Mouse (Mus musculus): Measurements from ENCODE around the gene Pak4. TPM values are rescaled to one million over a fixed set of nuclear protein-coding genes. Genes with fewer than 3 reads are reported as not detected.
A peak's percentile ranks its signal among the peaks of the same experiment; 100 is the strongest.
"Not testable (repeated sequence)": the region's sequence is repeated elsewhere in the genome, so short reads cannot be mapped to it uniquely, and the experiment has no call there.

Gene Pak4
- 36.1 and 36.8 TPM in 2 replicates for polyA plus RNA-seq (2015; fragmentation: Nextera tagmentation; extraction: Ambion mirVana)

DNA sequence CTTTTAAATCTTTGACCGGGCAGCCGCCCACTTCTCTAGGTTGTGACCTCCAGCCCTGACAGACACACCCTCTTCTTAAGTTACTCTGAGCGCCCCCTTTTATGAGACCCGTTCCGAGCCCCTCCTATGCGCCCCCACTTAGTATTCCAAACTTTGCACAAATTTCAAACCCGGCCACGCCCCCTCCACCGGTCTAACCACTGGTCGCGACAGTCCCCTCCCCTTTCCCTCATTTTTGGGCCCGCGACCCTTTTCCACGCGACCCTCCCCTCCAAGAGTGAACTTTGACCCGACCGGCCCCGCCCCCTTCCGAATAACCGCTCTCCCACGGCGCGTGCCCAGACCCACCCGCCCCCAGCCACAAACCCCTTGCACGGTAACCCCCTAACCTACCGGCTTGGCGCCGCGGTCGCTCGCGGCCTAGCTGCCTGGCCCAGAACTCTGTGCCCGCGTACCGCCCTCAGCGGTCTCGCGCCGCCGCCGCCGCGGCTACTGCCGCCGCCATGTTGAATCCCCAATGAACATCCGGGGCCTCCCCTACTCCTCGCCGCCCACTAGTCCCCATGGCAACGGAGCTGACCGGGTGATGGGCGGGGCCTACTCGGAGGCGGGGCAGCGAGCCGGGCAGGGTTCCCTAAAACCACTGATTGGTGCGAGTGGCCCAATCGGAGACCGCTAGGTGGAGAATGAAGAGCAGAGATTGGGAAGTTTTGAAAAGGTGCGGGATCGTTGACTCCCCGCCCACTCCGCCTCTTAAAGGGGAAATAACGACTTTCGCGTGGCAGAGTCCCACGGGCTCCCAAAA, at the start of gene Pak4, which contains the start of gene Samd4b:
Pak4 (minus strand) TSS at position 544 of the 805 bp plus-strand sequence.
Samd4b (minus strand) TSS at position 503 of the 805 bp plus-strand sequence.
- H3K4me3 ChIP-seq = peak within 1 kb of the TSS; percentile 61
- H3K4me1 ChIP-seq = peaks cover 32% of the 10 kb centered on the region
- no peaks in the 10 kb centered on the region for H3K9me3 ChIP-seq (replicated peaks)
- WGBS = under 1% methylated on average over 64 of the region's 66 CpGs
- peak within 1 kb of the TSS; percentile 76 for H3K9ac ChIP-seq
- peak within 1 kb of the TSS; percentile 76 for H3K27ac ChIP-seq
- ATAC-seq = peak; percentile 96
- no peaks in the 10 kb centered on the region for H3K36me3 ChIP-seq (ENCODE audit: poor library complexity, severe bottlenecking)
- no peaks in the 10 kb centered on the region for H3K27me3 ChIP-seq
- peak within 1 kb of the TSS; percentile 86 for H3K4me2 ChIP-seq

DNA sequence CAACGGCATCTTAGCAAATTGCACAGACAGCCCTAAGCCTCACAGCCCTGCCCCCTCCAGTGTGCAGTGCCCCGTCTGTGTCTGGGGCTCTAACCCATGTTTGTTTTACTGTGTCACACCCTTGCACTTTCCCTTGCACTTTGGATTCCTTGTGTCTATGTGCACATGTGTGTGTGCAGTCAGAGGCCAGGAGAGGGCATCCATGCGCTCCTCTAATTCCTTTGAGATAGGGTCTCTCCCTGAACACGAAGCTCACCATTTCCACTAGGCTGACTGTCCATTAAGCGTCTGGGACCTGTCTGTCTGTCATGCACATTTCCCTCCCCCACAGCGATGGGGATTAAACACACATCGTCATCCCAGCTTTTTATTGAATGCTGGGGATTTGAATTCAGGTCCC, 49.0 kb upstream of the Pak4 start:
- no peaks in the 10 kb centered on the region for H3K9me3 ChIP-seq (replicated peaks)
- H3K4me3 ChIP-seq = no peak overlapping the region
- H3K27ac ChIP-seq = no peak overlapping the region
- H3K4me2 ChIP-seq = no peak overlapping the region
- 62% methylated on average over 7 of the region's 7 CpGs for WGBS
- no peak for ATAC-seq
- 0 out of 2 replicates have a peak, but pooled peaks cover 4% of the 10 kb centered on the region for H3K4me1 ChIP-seq
- no peak overlapping the region for H3K9ac ChIP-seq
- H3K27me3 ChIP-seq = no peaks in the 10 kb centered on the region
- no peaks in the 10 kb centered on the region for H3K36me3 ChIP-seq (ENCODE audit: poor library complexity, severe bottlenecking)

DNA sequence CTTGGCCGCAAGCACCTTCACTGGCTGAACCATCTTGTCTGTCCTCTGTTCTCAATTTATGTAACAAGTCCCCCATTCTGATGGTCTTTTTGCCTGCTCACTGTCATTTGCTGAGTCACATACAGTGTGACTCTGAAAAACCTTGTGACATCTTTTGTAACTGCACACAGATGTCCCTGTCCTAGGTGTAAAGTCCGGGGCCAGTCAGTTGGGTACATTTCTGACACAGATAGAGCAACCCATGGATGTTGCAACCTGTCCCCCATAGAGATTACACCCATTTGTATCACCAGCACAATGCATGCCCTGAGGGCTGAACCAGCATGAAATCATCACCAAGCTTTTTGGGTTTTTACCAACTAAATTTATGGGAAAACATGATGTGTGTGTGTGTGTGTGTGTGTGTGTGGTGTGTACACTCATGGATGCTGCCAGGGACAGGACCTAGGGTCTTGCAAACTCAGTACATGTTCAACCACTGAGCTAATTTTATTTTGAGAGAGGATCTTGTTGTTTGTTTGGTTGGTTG, 48.0 kb upstream of the Pak4 start:
- Histone ChIP-seq H3K4me2 (no peak overlapping the region), H3K9ac (no peak overlapping the region), H3K36me3 (ENCODE audit: poor library complexity, severe bottlenecking) (no peaks in the 10 kb centered on the region), H3K27ac (no peak overlapping the region), H3K9me3 (replicated peaks) (no peaks in the 10 kb centered on the region), H3K27me3 (no peaks in the 10 kb centered on the region), H3K4me3 (no peak overlapping the region), H3K4me1 (0 out of 2 replicates have a peak, but pooled peaks cover 4% of the 10 kb centered on the region)
- WGBS = 95% methylated on average over 2 of the region's 2 CpGs
- no peak for ATAC-seq

DNA sequence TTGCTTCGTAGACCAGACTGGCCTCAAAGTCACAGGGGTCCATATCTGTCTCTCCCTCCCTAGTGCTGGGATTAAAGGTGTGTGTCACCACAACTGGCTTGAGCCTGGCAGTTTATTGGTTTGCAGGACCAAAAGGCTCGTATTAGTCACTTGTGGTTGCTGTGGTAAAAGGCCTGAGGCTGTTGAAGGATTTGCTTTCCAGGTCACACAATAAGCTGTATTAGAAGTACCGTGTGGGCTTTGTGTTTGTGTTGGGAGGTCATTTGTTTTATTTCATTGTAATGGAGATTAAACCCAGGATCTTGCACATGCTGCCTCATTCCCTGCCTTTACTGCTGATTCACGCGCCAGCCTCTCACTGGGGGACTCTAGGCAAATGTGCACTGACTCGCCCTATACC, 47.4 kb upstream of the Pak4 start:
- H3K4me3 ChIP-seq = no peak overlapping the region
- 18% methylated on average over 6 of the region's 6 CpGs for WGBS
- H3K27me3 ChIP-seq = no peaks in the 10 kb centered on the region
- 0 out of 2 replicates have a peak, but pooled peaks cover 4% of the 10 kb centered on the region for H3K4me1 ChIP-seq
- H3K9me3 ChIP-seq (replicated peaks) = no peaks in the 10 kb centered on the region
- no peak overlapping the region for H3K9ac ChIP-seq
- ATAC-seq = no peak
- no peaks in the 10 kb centered on the region for H3K36me3 ChIP-seq (ENCODE audit: poor library complexity, severe bottlenecking)
- no peak overlapping the region for H3K4me2 ChIP-seq
- no peak overlapping the region for H3K27ac ChIP-seq

DNA sequence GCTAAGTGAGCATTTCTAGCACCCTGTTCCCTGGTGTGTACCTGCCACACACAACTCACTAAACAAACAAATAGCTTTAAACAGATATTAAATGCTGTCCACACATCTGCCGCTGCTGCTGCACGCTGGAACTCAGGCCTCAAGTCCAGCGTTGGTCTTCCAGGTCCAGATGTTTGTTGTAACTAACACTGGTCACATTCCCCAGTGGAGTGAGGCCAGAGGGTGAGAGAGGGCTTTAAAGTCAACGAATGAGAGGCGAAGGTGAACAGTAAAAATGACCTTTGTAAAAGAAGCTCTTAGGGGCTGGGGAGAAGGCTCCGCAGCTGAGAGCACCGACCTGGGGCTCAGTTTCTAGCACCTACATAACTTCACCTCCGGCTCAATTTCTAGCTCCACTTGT, 43.6 kb upstream of the Pak4 start:
- Histone ChIP-seq H3K27me3 (no peaks in the 10 kb centered on the region), H3K4me1 (0 out of 2 replicates have a peak, but pooled peaks cover 4% of the 10 kb centered on the region), H3K27ac (no peak overlapping the region), H3K9ac (no peak overlapping the region), H3K9me3 (replicated peaks) (no peaks in the 10 kb centered on the region), H3K36me3 (ENCODE audit: poor library complexity, severe bottlenecking) (no peaks in the 10 kb centered on the region), H3K4me2 (no peak overlapping the region), H3K4me3 (no peak overlapping the region)
- WGBS = 86% methylated on average over 8 of the region's 8 CpGs
- no peak for ATAC-seq

DNA sequence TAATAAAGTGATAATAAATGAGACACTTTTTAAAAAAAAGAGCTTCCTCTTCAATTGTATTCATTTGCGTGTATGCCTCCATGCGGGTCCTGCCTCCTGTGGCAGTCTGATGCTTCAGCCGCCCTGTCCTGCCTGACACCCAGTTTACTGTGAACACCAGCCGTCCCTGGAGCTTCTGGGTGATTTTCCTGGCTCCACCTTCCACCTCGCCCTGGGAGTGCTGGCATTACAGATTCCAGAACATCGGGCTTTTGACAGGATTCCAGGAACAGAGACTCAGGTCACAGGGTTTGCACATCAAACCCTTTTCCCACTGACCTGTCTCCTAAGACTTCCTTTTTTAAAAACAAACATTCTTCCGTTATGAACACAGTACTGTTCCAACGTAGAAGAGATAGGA, 39.5 kb upstream of the Pak4 start:
- Histone ChIP-seq H3K4me1 (no peaks in the 10 kb centered on the region), H3K9me3 (replicated peaks) (no peaks in the 10 kb centered on the region; the same call in 1 of the 2 replicates), H3K4me3 (no peak overlapping the region), H3K27me3 (peaks cover 4% of the 10 kb centered on the region; the same call in 1 of the 2 replicates), H3K36me3 (ENCODE audit: poor library complexity, severe bottlenecking) (no peaks in the 10 kb centered on the region), H3K27ac (no peak overlapping the region), H3K4me2 (no peak overlapping the region), H3K9ac (no peak overlapping the region)
- WGBS = 28% methylated on average over 8 of the region's 8 CpGs
- no peak for ATAC-seq

- no peak overlapping the region for H3K4me3 ChIP-seq
- no peak for ATAC-seq
- H3K9ac ChIP-seq = no peak overlapping the region
- peaks cover 13% of the 10 kb centered on the region; the same call in 1 of the 2 replicates for H3K4me1 ChIP-seq
- H3K36me3 ChIP-seq (ENCODE audit: poor library complexity, severe bottlenecking) = no peaks in the 10 kb centered on the region
- peaks cover 33% of the 10 kb centered on the region for H3K27me3 ChIP-seq
- no peak overlapping the region for H3K27ac ChIP-seq
- H3K4me2 ChIP-seq = no peak overlapping the region
- 83% methylated on average over 4 of the region's 4 CpGs for WGBS
- H3K9me3 ChIP-seq (replicated peaks) = no peaks in the 10 kb centered on the region; the same call in 1 of the 2 replicates
Measured at GRCm38 (mm10) chr7:28634128-28634527, 36.1 kb upstream of the Pak4 start.

DNA sequence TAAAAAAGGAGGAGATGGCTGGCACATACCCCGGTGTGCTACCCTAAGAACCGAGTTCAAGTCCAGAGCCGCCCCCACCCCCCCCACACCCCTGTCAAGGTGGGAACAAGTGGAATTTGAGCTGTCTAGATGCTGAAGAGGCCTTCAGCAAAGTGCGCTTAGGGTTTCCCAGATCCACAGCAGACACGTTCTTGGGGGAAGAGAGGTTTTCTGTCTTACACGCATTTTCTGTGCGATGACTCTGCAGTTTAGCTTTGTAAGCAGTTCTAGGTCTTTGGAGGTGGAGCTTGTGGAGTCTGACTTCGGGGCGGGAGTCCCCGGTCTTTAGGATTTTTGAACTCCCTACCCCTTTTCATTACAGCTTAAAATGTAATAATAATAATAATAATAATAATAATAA, 33.1 kb upstream of the Pak4 start, which contains the start of gene Acp7:
Acp7 (minus strand) TSS at position 260 of the 400 bp plus-strand sequence.
- Histone ChIP-seq H3K27me3 (peaks cover 44% of the 10 kb centered on the region), H3K36me3 (ENCODE audit: poor library complexity, severe bottlenecking) (no peaks in the 10 kb centered on the region), H3K4me1 (peaks cover 13% of the 10 kb centered on the region; the same call in 1 of the 2 replicates), H3K4me2 (peak within 1 kb of the TSS; percentile 46), H3K9me3 (replicated peaks) (no peaks in the 10 kb centered on the region; the same call in 1 of the 2 replicates), H3K9ac (0 out of 2 replicates have a peak within 1 kb of the TSS, but pooled peaks have one; percentile 37), H3K27ac (no peak within 1 kb of the TSS), H3K4me3 (peak within 1 kb of the TSS; percentile 21)
- WGBS = 27% methylated on average over 10 of the region's 10 CpGs
- ATAC-seq = no peak

- Histone ChIP-seq H3K4me3 (no peak overlapping the region), H3K9me3 (replicated peaks) (no peaks in the 10 kb centered on the region), H3K27ac (no peak overlapping the region), H3K27me3 (peaks cover 18% of the 10 kb centered on the region), H3K4me1 (0 out of 2 replicates have a peak, but pooled peaks cover 1% of the 10 kb centered on the region), H3K9ac (no peak overlapping the region), H3K36me3 (ENCODE audit: poor library complexity, severe bottlenecking) (no peaks in the 10 kb centered on the region), H3K4me2 (no peak overlapping the region)
- WGBS = 82% methylated on average over 5 of the region's 5 CpGs
- ATAC-seq = no peak
Measured at GRCm38 (mm10) chr7:28624791-28625190, 26.8 kb upstream of the Pak4 start.

DNA sequence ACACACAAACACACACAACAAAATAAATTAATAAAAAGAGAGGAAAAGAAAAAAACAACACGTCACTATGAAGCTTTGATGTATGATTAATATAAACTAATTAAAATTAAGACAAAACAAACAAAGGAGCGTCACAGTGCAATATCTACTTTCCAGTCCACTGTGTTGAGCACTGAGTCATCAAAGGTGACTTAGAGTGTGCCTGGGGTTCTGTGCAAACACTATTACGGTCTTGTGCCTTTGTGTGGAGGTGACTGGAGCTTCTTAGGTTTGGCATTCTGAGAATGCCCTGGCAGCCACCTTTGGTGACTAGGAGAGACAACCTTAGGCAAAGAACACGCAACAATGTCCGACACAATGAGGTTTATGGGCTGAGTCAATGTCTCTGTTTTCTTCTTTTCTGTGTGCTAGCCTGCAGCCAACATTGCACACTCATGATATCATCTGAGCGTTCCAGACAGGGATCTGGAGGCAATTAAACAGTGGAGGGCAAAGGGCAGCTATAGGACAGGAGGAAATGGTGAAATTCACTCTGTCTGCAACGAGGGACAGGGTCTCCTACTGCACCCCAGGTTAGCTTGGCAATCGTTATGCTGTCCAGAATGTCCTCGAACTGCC, 21.2 kb upstream of the Pak4 start:
- ATAC-seq = no peak
- Histone ChIP-seq H3K27me3 (no peaks in the 10 kb centered on the region), H3K36me3 (ENCODE audit: poor library complexity, severe bottlenecking) (no peaks in the 10 kb centered on the region), H3K9ac (no peak overlapping the region), H3K4me1 (no peaks in the 10 kb centered on the region), H3K4me3 (no peak overlapping the region), H3K4me2 (no peak overlapping the region), H3K9me3 (replicated peaks) (no peaks in the 10 kb centered on the region), H3K27ac (no peak overlapping the region)
- 75% methylated on average over 9 of the region's 9 CpGs for WGBS

DNA sequence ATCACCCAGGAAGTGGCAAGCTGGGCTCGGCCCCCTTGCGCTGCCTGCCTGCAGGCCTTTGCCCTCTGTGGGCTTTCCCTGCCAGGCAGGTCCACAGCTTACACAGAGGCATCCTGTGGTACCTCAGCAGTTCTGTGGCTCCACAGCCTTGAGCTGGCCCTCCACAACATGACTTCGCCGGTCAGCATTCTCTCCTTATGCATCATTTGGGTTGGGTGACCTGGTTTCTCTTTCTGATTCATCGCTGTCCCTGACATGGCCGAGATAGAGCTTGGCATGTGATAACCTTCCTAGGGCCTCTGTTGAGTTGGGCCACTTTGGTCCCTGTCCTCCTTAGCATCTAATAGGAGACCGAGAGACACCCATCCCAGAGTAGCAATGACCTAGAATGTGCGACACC, 8.0 kb upstream of the Pak4 start:
- H3K9me3 ChIP-seq (replicated peaks) = no peaks in the 10 kb centered on the region
- no peaks in the 10 kb centered on the region for H3K36me3 ChIP-seq (ENCODE audit: poor library complexity, severe bottlenecking)
- ATAC-seq = no peak
- 94% methylated on average over 8 of the region's 8 CpGs for WGBS
- H3K4me1 ChIP-seq = peaks cover 4% of the 10 kb centered on the region; the same call in 1 of the 2 replicates
- no peaks in the 10 kb centered on the region for H3K27me3 ChIP-seq
- no peak overlapping the region for H3K4me3 ChIP-seq
- H3K27ac ChIP-seq = no peak overlapping the region
- H3K4me2 ChIP-seq = no peak overlapping the region
- no peak overlapping the region for H3K9ac ChIP-seq

DNA sequence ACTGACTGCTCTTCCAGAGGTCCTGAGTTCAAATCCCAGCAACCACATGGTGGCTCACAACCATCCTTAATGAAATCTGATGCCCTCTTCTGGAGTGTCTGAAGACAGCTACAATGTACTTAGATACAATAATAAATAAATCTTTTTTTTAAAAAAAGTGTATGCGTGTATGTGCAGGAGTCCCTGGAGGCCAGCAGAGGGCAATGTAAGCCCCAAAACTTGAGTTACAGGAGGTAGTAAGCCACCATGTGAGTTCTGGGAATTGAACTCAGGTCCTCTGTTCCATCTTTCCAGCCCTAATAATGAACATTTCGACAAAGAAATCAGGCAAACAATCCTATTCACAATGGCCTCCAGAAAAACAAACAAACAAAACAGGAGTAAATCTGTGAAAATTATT, 5.8 kb upstream of the Pak4 start:
- WGBS = 70% methylated on average over 2 of the region's 2 CpGs
- not testable (repeated sequence) for H3K36me3 ChIP-seq (ENCODE audit: poor library complexity, severe bottlenecking); ATAC-seq

More for the DNA sequence above, 5.8 kb upstream of the Pak4 start:
- not testable (repeated sequence) for H3K4me1 ChIP-seq; H3K27ac ChIP-seq; H3K27me3 ChIP-seq; H3K9ac ChIP-seq; H3K4me3 ChIP-seq; H3K9me3 ChIP-seq (replicated peaks); H3K4me2 ChIP-seq

Data from forebrain, embryonic 13.5 days (tissue).